Mouse (Mus musculus) frontal cortex, adult 2 months (tissue): Measurements from ENCODE around the gene Tmem236. TPM values are rescaled to one million over a fixed set of nuclear protein-coding genes. Genes with fewer than 3 reads are reported as not detected.
"Not testable (repeated sequence)": the region's sequence is repeated elsewhere in the genome, so short reads cannot be mapped to it uniquely, and the experiment has no call there.

Source experiments
- DNase-seq, 2 experiments: peaks; one replicate each; pipeline ENCODE4 v3.0.0; 2022; ENCODE audit warnings: low spot score in 1 of 2; ENCODE audit errors: extremely low spot score in 1 of 2
- polyA plus RNA-seq: library from polyadenylated mRNA; depleted of rRNA; stranded (reverse); fragments of >200 nt; gene quantifications from 2 replicates; pipeline ENCODE4 v1.2.3, GENCODE M21; 2012

Tmem236 gene
- polyA plus RNA-seq, 1 experiment = 0.46 TPM

DNA sequence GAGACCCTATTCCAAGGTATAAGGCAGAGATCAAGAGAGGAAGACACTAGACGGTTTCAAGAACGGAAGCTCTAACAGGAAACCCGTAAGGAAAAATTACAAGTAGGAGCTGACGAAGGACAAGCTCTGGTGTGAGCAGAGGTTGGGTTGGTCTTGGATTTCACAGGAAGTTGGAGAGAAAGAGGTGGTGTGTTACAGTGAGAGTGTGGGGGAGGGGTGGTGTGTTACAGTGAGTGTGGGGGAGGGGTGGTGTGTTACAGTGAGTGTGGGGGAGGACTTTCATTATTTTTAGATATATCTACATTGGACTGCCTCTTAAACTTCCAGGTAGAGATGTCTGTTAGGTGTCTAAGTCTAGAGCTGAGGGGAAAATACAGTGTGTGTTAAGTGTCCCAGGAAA is 16.4 kb downstream of the Tmem236 start:
- no peak for DNase-seq

GRCm38 (mm10) chr2:14191601-14192000 is 17.3 kb downstream of the Tmem236 start:
- no peak for DNase-seq

DNA sequence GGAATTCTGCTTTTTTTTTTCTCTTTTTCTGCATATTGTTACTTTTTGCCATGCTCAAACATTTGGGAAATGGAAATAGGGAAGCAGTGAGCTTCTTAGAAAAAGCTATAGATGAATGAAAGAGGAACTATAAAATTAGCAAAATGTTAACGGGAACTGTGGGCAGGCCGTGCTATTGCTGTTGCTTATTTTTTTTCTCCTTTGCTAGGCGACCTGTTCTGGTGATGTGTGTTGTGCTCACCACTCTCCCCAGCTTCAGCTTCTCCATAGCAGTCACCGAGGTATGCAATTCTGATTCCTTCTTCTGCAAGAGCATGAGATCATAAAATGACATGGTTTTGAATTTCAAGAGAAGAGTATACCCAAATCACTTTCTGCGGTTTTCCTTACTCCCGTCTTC is 17.7 kb downstream of the Tmem236 start:
- no peak for DNase-seq

DNA sequence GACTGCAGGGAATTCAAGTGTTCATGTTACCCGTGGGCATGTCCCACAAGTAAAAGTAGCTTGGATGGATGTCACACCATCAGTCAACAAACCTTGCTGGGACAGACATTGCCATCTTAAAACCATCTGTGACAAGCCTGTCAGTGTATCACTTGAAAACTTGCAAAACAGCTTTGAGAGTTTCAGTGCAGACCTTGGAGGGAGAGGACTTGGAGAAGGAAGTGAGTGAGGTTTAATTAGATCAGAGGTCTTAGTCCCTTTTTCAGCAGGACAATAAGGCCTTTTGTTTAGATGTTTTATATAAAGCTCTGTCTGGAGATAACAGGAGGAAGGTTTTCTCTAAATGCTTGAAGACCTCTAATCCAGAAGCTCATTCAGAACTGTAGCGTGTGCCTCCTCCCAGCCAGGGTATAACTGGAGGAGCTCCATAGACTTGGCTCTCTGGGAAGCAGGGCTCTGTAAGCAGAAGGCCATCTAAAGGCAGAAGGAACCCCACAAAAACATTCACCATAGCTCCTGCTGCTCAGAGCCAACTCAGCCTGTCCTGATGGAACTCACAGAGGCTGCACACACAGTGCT is 24.1 kb downstream of the Tmem236 start:
- DNase-seq = not testable (repeated sequence)

- DNase-seq = no peak
Measured at GRCm38 (mm10) chr2:14199621-14200020, 25.3 kb downstream of the Tmem236 start.

DNA sequence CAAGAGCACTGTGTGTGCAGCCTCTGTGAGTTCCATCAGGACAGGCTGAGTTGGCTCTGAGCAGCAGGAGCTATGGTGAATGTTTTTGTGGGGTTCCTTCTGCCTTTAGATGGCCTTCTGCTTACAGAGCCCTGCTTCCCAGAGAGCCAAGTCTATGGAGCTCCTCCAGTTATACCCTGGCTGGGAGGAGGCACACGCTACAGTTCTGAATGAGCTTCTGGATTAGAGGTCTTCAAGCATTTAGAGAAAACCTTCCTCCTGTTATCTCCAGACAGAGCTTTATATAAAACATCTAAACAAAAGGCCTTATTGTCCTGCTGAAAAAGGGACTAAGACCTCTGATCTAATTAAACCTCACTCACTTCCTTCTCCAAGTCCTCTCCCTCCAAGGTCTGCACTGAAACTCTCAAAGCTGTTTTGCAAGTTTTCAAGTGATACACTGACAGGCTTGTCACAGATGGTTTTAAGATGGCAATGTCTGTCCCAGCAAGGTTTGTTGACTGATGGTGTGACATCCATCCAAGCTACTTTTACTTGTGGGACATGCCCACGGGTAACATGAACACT is 26.6 kb downstream of the Tmem236 start:
- DNase-seq = not testable (repeated sequence)

DNA sequence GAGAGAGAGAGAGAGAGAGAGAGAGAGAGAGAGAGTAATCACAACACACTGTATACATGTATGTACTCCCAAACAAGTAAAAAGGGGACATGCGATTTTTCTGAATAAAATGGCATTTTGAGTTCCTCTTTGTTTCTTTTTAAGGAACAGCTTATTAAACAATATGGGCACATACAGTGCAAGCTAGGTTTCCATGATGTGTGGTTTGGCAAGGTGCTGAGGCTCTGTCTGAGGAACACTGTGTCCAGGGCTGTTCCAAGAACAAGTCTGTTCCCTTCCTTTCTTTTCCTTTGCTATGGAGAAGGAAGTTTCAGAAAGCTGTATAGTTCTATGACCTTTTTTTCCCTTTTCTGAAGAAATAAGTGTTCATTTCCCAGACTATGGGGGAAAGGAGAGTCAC is 30.0 kb downstream of the Tmem236 start:
- DNase-seq = no peak

DNA sequence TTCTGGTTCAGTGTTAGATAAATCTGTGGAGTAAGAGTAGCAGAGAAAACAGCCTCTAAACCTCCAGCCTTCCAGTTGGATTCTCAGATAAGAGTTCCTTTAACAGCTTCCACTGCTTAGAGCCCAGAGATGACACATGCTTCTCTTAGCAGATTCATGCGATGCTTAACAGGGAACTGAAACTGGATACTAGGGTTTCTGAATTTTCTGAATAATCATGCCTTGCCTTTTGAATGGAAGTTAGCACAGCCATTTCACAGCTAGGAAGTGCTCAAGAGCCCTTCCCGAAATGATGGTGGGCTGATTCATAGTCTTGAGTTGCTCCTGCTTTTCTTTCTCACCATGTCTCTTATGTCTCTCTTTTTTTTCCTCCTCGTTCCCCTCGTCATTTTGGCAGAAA is 32.5 kb downstream of the Tmem236 start:
- DNase-seq = no peak

- no peak for DNase-seq
Measured at GRCm38 (mm10) chr2:14210731-14211130, 36.4 kb downstream of the Tmem236 start.

- DNase-seq = no peak
Measured at GRCm38 (mm10) chr2:14211606-14212005, 37.3 kb downstream of the Tmem236 start.

DNA sequence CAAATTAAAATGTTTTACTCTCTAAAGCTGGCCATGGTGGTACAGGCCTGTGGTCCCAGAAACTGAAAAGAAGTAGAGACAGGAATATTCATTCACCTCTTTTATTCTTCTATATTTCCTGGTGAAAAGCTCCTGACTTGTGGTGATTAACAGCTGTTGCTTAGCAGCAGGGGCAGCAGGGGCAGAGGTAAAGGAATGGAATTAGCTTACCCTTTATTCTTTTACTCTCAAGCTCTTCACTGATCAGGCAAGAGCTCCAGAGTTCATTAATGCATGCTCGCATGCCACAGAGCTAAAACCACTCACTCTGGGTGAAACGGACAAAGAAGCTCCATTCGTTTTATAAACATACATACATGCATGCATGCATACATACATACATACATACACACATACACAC is 40.4 kb downstream of the Tmem236 start:
- DNase-seq = no peak

- no peak for DNase-seq
Measured at GRCm38 (mm10) chr2:14216653-14217052, 42.3 kb downstream of the Tmem236 start.

DNA sequence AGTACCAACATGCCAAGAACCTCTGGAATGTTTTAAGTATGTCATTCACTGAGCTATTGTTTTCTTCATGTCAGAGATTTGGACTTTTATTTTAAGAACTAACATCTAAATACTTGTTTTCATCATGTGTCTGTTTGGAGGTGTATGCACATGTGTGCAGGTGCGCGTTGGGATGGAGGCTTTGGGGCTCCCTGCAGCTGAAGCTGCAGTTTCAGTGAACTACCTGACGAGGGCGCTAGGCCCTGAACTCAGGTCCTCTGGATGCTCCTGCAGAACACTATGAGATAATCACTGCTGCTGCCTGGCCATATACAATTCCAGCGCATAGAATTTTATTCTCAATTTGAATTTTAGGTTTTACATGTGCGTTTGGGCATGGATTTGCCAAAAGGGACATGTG is 43.8 kb downstream of the Tmem236 start:
- no peak for DNase-seq

- DNase-seq = no peak
Measured at GRCm38 (mm10) chr2:14224387-14224786, 50.1 kb downstream of the Tmem236 start.

DNA sequence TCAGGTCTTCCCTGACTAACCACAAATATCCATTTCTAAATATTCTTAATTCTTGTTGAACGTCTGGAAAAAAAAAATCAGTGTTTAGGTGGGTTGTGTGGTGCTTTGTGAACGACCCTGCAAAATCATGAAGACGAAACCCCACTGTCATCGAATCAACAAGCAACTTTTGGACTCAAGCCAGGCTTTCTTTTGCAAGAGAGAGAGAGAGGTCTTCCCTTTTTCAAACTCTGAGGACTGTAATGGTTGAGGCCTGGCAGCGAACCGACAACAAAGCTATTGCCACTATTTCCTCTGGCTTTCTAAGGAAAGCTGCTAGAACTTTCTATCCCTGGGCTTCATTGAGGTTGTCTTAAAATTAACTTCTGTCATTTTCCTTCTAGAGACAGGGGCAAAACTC is 54.2 kb downstream of the Tmem236 start:
- DNase-seq = no peak

- DNase-seq = no peak
Measured at GRCm38 (mm10) chr2:14229149-14229548, 54.8 kb downstream of the Tmem236 start, which contains the start of gene Mrc1. Mrc1 (plus strand) TSS chr2:14229392.

DNA sequence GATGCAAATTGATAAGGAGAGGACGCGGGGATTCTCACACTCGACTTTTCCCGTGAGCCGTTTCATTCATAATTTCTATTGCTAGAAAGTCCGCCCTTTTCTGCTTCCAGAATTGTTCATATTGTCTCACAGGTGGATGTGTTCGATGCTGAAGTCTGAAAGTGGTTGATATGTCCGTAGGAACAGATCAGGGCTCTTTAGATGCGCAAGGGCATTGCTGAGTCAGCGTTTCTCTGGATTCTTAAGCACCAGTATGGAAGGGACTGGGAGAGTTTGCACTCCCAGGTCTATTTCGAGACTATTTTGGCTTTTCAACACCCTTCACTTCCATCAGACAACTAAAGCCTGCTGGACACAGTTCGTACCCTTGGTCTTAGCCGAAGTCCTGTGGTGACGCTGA is 55.7 kb downstream of the Tmem236 start:
- no peak for DNase-seq

GRCm38 (mm10) chr2:14232897-14233296 is 58.6 kb downstream of the Tmem236 start:
- DNase-seq = no peak

- DNase-seq = no peak
Measured at GRCm38 (mm10) chr2:14233983-14234382, 59.7 kb downstream of the Tmem236 start.

GRCm38 (mm10) chr2:14235319-14235718 is 61.0 kb downstream of the Tmem236 start:
- no peak for DNase-seq

DNA sequence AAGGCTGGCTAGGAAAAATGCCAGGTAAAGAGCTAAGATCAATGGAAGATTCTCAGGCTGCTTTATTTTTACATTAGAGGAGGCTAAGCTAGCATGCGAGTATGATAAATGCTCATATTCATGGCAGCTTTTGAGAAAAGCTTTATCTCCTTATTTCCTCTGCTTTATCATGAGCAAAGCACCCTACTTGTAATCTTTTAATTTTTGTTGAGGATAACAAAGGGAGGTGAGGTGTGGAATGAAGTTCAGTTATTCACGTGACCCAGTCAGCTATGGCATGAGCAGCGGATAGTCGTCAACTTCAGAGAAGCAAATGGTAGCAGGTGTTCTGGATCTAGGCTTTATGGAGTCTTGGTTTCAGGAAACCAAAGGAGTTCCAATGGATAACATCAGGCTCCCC is 62.6 kb downstream of the Tmem236 start:
- DNase-seq = no peak

- DNase-seq = no peak
Measured at GRCm38 (mm10) chr2:14237723-14238122, 63.4 kb downstream of the Tmem236 start.

GRCm38 (mm10) chr2:14239151-14239550 is 64.8 kb downstream of the Tmem236 start:
- no peak for DNase-seq
